Mouse (Mus musculus) ES-CJ7 (cell line): Measurements from ENCODE around the gene Mef2b.
A peak's percentile ranks its signal among the peaks of the same experiment; 100 is the strongest.

Experiments used
- DNase-seq: peaks from one replicate; pipeline ENCODE4 v3.0.0; 2011; ENCODE audit warnings: low read depth, low spot score

Gene Mef2b

GRCm38 (mm10) chr8:70134086-70134485 lies 5.4 kb upstream of the Mef2b start:
- no peak for DNase-seq

GRCm38 (mm10) chr8:70134931-70135330 lies 4.6 kb upstream of the Mef2b start:
- no peak for DNase-seq

- no peak for DNase-seq
These were observed 2.9 kb upstream of the Mef2b start for GRCm38 (mm10) chr8:70136591-70136990.

GRCm38 (mm10) chr8:70137890-70138289 lies 1.6 kb upstream of the Mef2b start:
- DNase-seq = no peak

GRCm38 (mm10) chr8:70139981-70140380 lies 470 bp downstream of the Mef2b start:
- no peak for DNase-seq

GRCm38 (mm10) chr8:70147678-70148607 lies 8.4 kb downstream of the Mef2b start:
- DNase-seq = no peak

GRCm38 (mm10) chr8:70150158-70150557 lies 10.6 kb downstream of the Mef2b start:
- no peak for DNase-seq

GRCm38 (mm10) chr8:70152537-70153257 lies 13.2 kb downstream of the Mef2b start:
- peak; percentile 93 for DNase-seq

GRCm38 (mm10) chr8:70157240-70157800 lies 17.8 kb downstream of the Mef2b start:
- DNase-seq = no peak

- peak; percentile 90 for DNase-seq
These were observed 18.8 kb downstream of the Mef2b start for GRCm38 (mm10) chr8:70158069-70158853.

GRCm38 (mm10) chr8:70159211-70159610 lies 19.7 kb downstream of the Mef2b start:
- no peak for DNase-seq

GRCm38 (mm10) chr8:70160015-70160414 lies 20.5 kb downstream of the Mef2b start:
- peak; percentile 53 for DNase-seq

GRCm38 (mm10) chr8:70163316-70163715 lies 23.8 kb downstream of the Mef2b start:
- DNase-seq = no peak

GRCm38 (mm10) chr8:70166504-70167110 lies 27.1 kb downstream of the Mef2b start:
- peak; percentile 78 for DNase-seq

GRCm38 (mm10) chr8:70170116-70170515 lies 30.6 kb downstream of the Mef2b start:
- DNase-seq = no peak

GRCm38 (mm10) chr8:70170748-70171147 lies 31.2 kb downstream of the Mef2b start:
- DNase-seq = no peak

- peak; percentile 51 for DNase-seq
These were observed 31.7 kb downstream of the Mef2b start for GRCm38 (mm10) chr8:70171240-70171639.

- DNase-seq = peak; percentile 98
These were observed 32.7 kb downstream of the Mef2b start, which contains the start of gene Tmem161a for GRCm38 (mm10) chr8:70172043-70172681. TSS of gene Tmem161a (plus strand) at chr8:70172356.

- DNase-seq = no peak
These were observed 33.8 kb downstream of the Mef2b start for GRCm38 (mm10) chr8:70173320-70173719.

GRCm38 (mm10) chr8:70174079-70174478 lies 34.6 kb downstream of the Mef2b start:
- no peak for DNase-seq
